Mouse (Mus musculus): ENCODE measurements at regions not wholly inside any gene's neighbourhood (a gene's known extent, or its start where the extent isn't known, plus 50 kb on each side); places are given as distances from the start of the nearest gene placed in this dataset.

GRCm38 (mm10) chrX:21558318-21558717 lies 74.0 kb downstream of the Agtr2 start:
- DNase-seq = no peak

- peak; percentile 3 for DNase-seq
Observed at GRCm38 (mm10) chrX:21566669-21567068, 82.3 kb downstream of the Agtr2 start.

GRCm38 (mm10) chrX:21567530-21567929 lies 83.2 kb downstream of the Agtr2 start:
- peak; percentile 6 for DNase-seq

GRCm38 (mm10) chrX:21567971-21568370 lies 83.6 kb downstream of the Agtr2 start:
- no peak for DNase-seq

- no peak for DNase-seq
Observed at GRCm38 (mm10) chrX:21579945-21580344, 95.6 kb downstream of the Agtr2 start.

- DNase-seq = no peak
Observed at GRCm38 (mm10) chrX:21586030-21586429, 101.7 kb downstream of the Agtr2 start.

GRCm38 (mm10) chrX:21589811-21590210 lies 105.5 kb downstream of the Agtr2 start:
- DNase-seq = no peak

Measured in lung, postnatal 14 days (tissue).